Comparison of ENCODE assay signal across 8 mouse cellular contexts in genomic region chr4:129272756-129273046, GRCm38 (mm10). TPM values are rescaled to one million over a fixed set of nuclear protein-coding genes. Genes with fewer than 3 reads are reported as not detected.
DNase-seq lines count a peak whose midpoint lies in the region; ATAC-seq and TF ChIP-seq lines count a peak whose summit lies in the region.

No protein-coding gene starts in this region.

- no peak overlapping the region for H3K4me2 ChIP-seq in liver, embryonic 11.5 days
- H3K4me2 ChIP-seq in kidney, postnatal 0 days (ENCODE audit: low read length), result no peak overlapping the region; the same call in 1 of the 2 replicates

- H3K4me1 ChIP-seq in liver, adult 2 months (ENCODE audit: control insufficient read depth, insufficient read depth, low read length), result peaks cover 6% of the 10 kb centered on the region
- peaks cover 6% of the 10 kb centered on the region; the same call in 1 of the 2 replicates for H3K4me1 ChIP-seq in liver, embryonic 11.5 days (replicated peaks; ENCODE audit: control insufficient read depth, insufficient read depth, low read length)
- no peaks in the 10 kb centered on the region for H3K4me1 ChIP-seq in embryonic facial prominence, embryonic 10.5 days
- H3K4me1 ChIP-seq in kidney, postnatal 0 days (replicated peaks; ENCODE audit: insufficient read depth, low read length), result no peaks in the 10 kb centered on the region; the same call in 1 of the 2 replicates

- ATAC-seq in liver, embryonic 11.5 days (replicated peaks; ENCODE audit: low FRiP score), result no peak
- ATAC-seq in kidney, postnatal 0 days (replicated peaks; ENCODE audit: low FRiP score, low read depth), result peak; percentile 27; the same call in 1 of the 2 replicates
- ATAC-seq in activated CD4-positive, CD25-positive, alpha-beta regulatory T cell, adult 4 months, result no peak

- TF ChIP-seq CTCF in liver, adult 2 months (IDR thresholded peaks at IDR 0.05; ENCODE audit: low read depth, low read length), result peak; percentile 28; the same call in 1 of the 2 replicates
- TF ChIP-seq CTCF in kidney, postnatal 0 days (IDR thresholded peaks at IDR 0.05; ENCODE audit: low read depth), result peak; percentile 59

- no peaks in the 10 kb centered on the region for H3K9me3 ChIP-seq in liver, embryonic 11.5 days (ENCODE audit: control insufficient read depth, low read length)
- no peaks in the 10 kb centered on the region for H3K9me3 ChIP-seq in embryonic facial prominence, embryonic 10.5 days
- H3K9me3 ChIP-seq in kidney, postnatal 0 days (replicated peaks; ENCODE audit: low read length), result no peaks in the 10 kb centered on the region

- DNase-seq in liver, adult 2 months (ENCODE audit: extremely low read depth, low read depth, low spot score), result no peak
- DNase-seq in liver, embryonic 11.5 days (ENCODE audit: low spot score), result no peak
- peak; percentile 75 for DNase-seq in R1 (ENCODE audit: low read depth, low spot score)
- DNase-seq in embryonic facial prominence, embryonic 10.5 days (ENCODE audit: low spot score), result no peak
- DNase-seq in kidney, postnatal 0 days (ENCODE audit: low spot score), result peak; percentile 69
- peak; percentile 40 for DNase-seq in right cerebral cortex, postnatal 4 days
- DNase-seq in c-Kit-positive CD71-positive TER-119-positive erythroid progenitor cells, embryonic 14.5 days (ENCODE audit: low spot score), result no peak

- H3K36me3 ChIP-seq in liver, adult 2 months (ENCODE audit: control insufficient read depth, insufficient read depth, low read length), result no peaks in the 10 kb centered on the region
- H3K36me3 ChIP-seq in liver, embryonic 11.5 days (ENCODE audit: control insufficient read depth, insufficient read depth, low read length), result no peaks in the 10 kb centered on the region
- no peaks in the 10 kb centered on the region for H3K36me3 ChIP-seq in embryonic facial prominence, embryonic 10.5 days (replicated peaks)
- no peaks in the 10 kb centered on the region for H3K36me3 ChIP-seq in kidney, postnatal 0 days (ENCODE audit: insufficient read depth, low read length)

- H3K27me3 ChIP-seq in liver, adult 2 months (ENCODE audit: control insufficient read depth, insufficient read depth, low read length), result no peaks in the 10 kb centered on the region
- peaks cover 2% of the 10 kb centered on the region for H3K27me3 ChIP-seq in liver, embryonic 11.5 days (replicated peaks; ENCODE audit: control insufficient read depth, insufficient read depth, low read length)
- H3K27me3 ChIP-seq in embryonic facial prominence, embryonic 10.5 days (replicated peaks; ENCODE audit: low read depth, poor library complexity, severe bottlenecking), result no peaks in the 10 kb centered on the region
- H3K27me3 ChIP-seq in kidney, postnatal 0 days (ENCODE audit: insufficient read depth, low read length), result no peaks in the 10 kb centered on the region

- 32% methylated on average over 5 of the region's 5 CpGs for WGBS in liver, adult 2 months
- WGBS in liver, embryonic 11.5 days, result 56% methylated on average over 5 of the region's 5 CpGs
- WGBS in embryonic facial prominence, embryonic 10.5 days, result 47% methylated on average over 5 of the region's 5 CpGs
- 49% methylated on average over 5 of the region's 5 CpGs for WGBS in kidney, postnatal 0 days

- peak overlapping the region; percentile 41; the same call in 1 of the 2 replicates for H3K4me3 ChIP-seq in liver, adult 2 months (ENCODE audit: insufficient read depth, low read depth, low read length)
- H3K4me3 ChIP-seq in liver, embryonic 11.5 days (ENCODE audit: low read depth, low read length), result no peak overlapping the region
- 0 out of 2 replicates have a peak overlapping the region, but pooled peaks have one; percentile 11 for H3K4me3 ChIP-seq in embryonic facial prominence, embryonic 10.5 days
- no peak overlapping the region for H3K4me3 ChIP-seq in kidney, postnatal 0 days (replicated peaks; ENCODE audit: low read depth, low read length)

- no peak for TF ChIP-seq POLR2A in liver, adult 2 months (IDR thresholded peaks at IDR 0.05; ENCODE audit: extremely low read depth, insufficient read depth, low read length)

- no peaks in the 10 kb centered on the region for H3K79me2 ChIP-seq in liver, adult 2 months (ENCODE audit: control insufficient read depth, insufficient read depth, low read length)

- no peak overlapping the region for H3K9ac ChIP-seq in liver, adult 2 months (ENCODE audit: low read depth, low read length)
- no peak overlapping the region for H3K9ac ChIP-seq in liver, embryonic 11.5 days (ENCODE audit: low read depth, low read length)
- H3K9ac ChIP-seq in kidney, postnatal 0 days (ENCODE audit: low read depth, low read length), result no peak overlapping the region

- no peak overlapping the region for H3K27ac ChIP-seq in liver, adult 2 months (replicated peaks; ENCODE audit: insufficient read depth, low read depth, low read length)
- no peak overlapping the region for H3K27ac ChIP-seq in liver, embryonic 11.5 days (ENCODE audit: low read depth, low read length)
- H3K27ac ChIP-seq in embryonic facial prominence, embryonic 10.5 days (replicated peaks), result no peak overlapping the region
- H3K27ac ChIP-seq in kidney, postnatal 0 days, result peak overlapping the region; percentile 68

RNA-seq across cellular contexts. Expression of gene C77080, which starts 11.5 kb away (rescaled TPM):
- total RNA-seq in liver, adult 2 months (2014; rRNA removed), result 8.9 and 17.9 TPM in 2 replicates
- polyA plus RNA-seq in liver, adult 2 months (2012; rRNA removed), result 46.6 and 60.7 TPM in 2 replicates
- polyA plus RNA-seq in liver, embryonic 11.5 days (2014; fragmentation: Nextera tagmentation; extraction: Ambion mirVana), result 1.2 and 1.6 TPM in 2 replicates
- 3.3 and 3.5 TPM in 2 replicates for polyA plus RNA-seq in embryonic facial prominence, embryonic 10.5 days (2016; fragmentation: Nextera tagmentation; extraction: Ambion mirVana)
- 9.8 and 11.3 TPM in 2 replicates for polyA plus RNA-seq in kidney, postnatal 0 days (2015; fragmentation: Nextera tagmentation; extraction: Ambion mirVana)
- polyA plus RNA-seq in activated CD4-positive, CD25-positive, alpha-beta regulatory T cell, adult 4 months (2017; shearing (Covaris generic)), result under 1 TPM; 0.20 TPM

RNA-seq across cellular contexts. Expression of gene Sync, which starts 14.7 kb away (rescaled TPM):
- not detected in 2 replicates for total RNA-seq in liver, adult 2 months (2014; rRNA removed)
- polyA plus RNA-seq in liver, adult 2 months (2012; rRNA removed), result 0.04 and 0.05 TPM in 2 replicates
- 0.36 and 0.40 TPM in 2 replicates for polyA plus RNA-seq in liver, embryonic 11.5 days (2014; fragmentation: Nextera tagmentation; extraction: Ambion mirVana)
- polyA plus RNA-seq in embryonic facial prominence, embryonic 10.5 days (2016; fragmentation: Nextera tagmentation; extraction: Ambion mirVana), result 0.48 and 0.71 TPM in 2 replicates
- polyA plus RNA-seq in kidney, postnatal 0 days (2015; fragmentation: Nextera tagmentation; extraction: Ambion mirVana), result 0.63 and 0.78 TPM in 2 replicates
- polyA plus RNA-seq in activated CD4-positive, CD25-positive, alpha-beta regulatory T cell, adult 4 months (2017; shearing (Covaris generic)), result under 1 TPM; 0.46 to 0.48 TPM

Comparison
In these comparisons a context has a peak if more than half of its experiments do, and no peak if none do; other contexts are left out.
1. H3K4me3 ChIP-seq: peak in liver, adult 2 months (single experiment) and embryonic facial prominence, embryonic 10.5 days (single experiment); none in liver, embryonic 11.5 days (single experiment) and kidney, postnatal 0 days (single experiment).
2. DNase-seq: peak in R1 (single experiment), kidney, postnatal 0 days (single experiment) and right cerebral cortex, postnatal 4 days (single experiment); none in liver, adult 2 months (single experiment), liver, embryonic 11.5 days (single experiment), embryonic facial prominence, embryonic 10.5 days (single experiment) and c-Kit-positive CD71-positive TER-119-positive erythroid progenitor cells, embryonic 14.5 days (single experiment).